Mouse (Mus musculus): ENCODE results near the gene E130308A19Rik.
A peak's percentile ranks its signal among the peaks of the same experiment; 100 is the strongest.
"Not testable (repeated sequence)": the region's sequence is repeated elsewhere in the genome, so short reads cannot be mapped to it uniquely, and the experiment has no call there.

E130308A19Rik gene

GRCm38 (mm10) chr4:59789015-59789414, 163.0 kb downstream of the E130308A19Rik start:
- DNase-seq: no peak

- not testable (repeated sequence) for DNase-seq
Observed at GRCm38 (mm10) chr4:59793626-59794025, 167.6 kb downstream of the E130308A19Rik start.

- DNase-seq: no peak
Observed at GRCm38 (mm10) chr4:59794116-59794515, 168.1 kb downstream of the E130308A19Rik start.

- DNase-seq: no peak
Observed at GRCm38 (mm10) chr4:59795788-59796455, 169.9 kb downstream of the E130308A19Rik start.

GRCm38 (mm10) chr4:59800181-59800580, 174.2 kb downstream of the E130308A19Rik start:
- DNase-seq: no peak

GRCm38 (mm10) chr4:59801489-59801888, 175.5 kb downstream of the E130308A19Rik start, which contains the start of gene Inip:
Gene Inip (minus strand): TSS chr4:59801589.
- no peak for DNase-seq

GRCm38 (mm10) chr4:59802107-59802506, 176.1 kb downstream of the E130308A19Rik start:
- no peak for DNase-seq

- DNase-seq: no peak
Observed at GRCm38 (mm10) chr4:59802792-59803191, 176.8 kb downstream of the E130308A19Rik start.

GRCm38 (mm10) chr4:59803358-59803757, 177.3 kb downstream of the E130308A19Rik start:
- DNase-seq: no peak

GRCm38 (mm10) chr4:59804754-59805153, 178.7 kb downstream of the E130308A19Rik start:
- DNase-seq: no peak

- DNase-seq: peak; percentile 83 to 89
Observed at GRCm38 (mm10) chr4:59805181-59805967, 179.4 kb downstream of the E130308A19Rik start, which contains the start of gene Snx30. Gene Snx30 (plus strand): TSS chr4:59805840.

GRCm38 (mm10) chr4:59805968-59806878, 180.2 kb downstream of the E130308A19Rik start:
- DNase-seq: peak; percentile 75 to 81

- DNase-seq: no peak
Observed at GRCm38 (mm10) chr4:59806879-59807195, 180.8 kb downstream of the E130308A19Rik start.

GRCm38 (mm10) chr4:59807521-59807920, 181.5 kb downstream of the E130308A19Rik start:
- no peak for DNase-seq

- DNase-seq: peak in 1 of 2 experiments; percentile 25
Observed at GRCm38 (mm10) chr4:59808396-59808795, 182.4 kb downstream of the E130308A19Rik start.
